Mouse (Mus musculus) testis, adult 2 months (tissue): ENCODE measurements around the gene Gm7271. TPM values are rescaled to one million over a fixed set of nuclear protein-coding genes. Genes with fewer than 3 reads are reported as not detected.

Source experiments
- H3K27ac ChIP-seq: fragments of 200-500 bp; 2 replicates; pipeline ENCODE4 v1.5.1; 2012; ENCODE audit warnings: low read depth, low read length; ENCODE audit not compliant: control insufficient read depth, insufficient read depth
- H3K27me3 ChIP-seq: fragments of 200-500 bp; 2 replicates; pipeline ENCODE4 v1.6.1; 2012; ENCODE audit warnings: mild to moderate bottlenecking, low read length, moderate library complexity; ENCODE audit not compliant: control insufficient read depth, insufficient read depth
- H3K36me3 ChIP-seq: fragments of 200-500 bp; 2 replicates; pipeline ENCODE4 v1.6.1; 2012; ENCODE audit warnings: mild to moderate bottlenecking, low read length; ENCODE audit not compliant: control insufficient read depth, insufficient read depth
- H3K4me1 ChIP-seq: fragments of 200-500 bp; 2 replicates; pipeline ENCODE4 v1.6.1; 2012; ENCODE audit warnings: low read length; ENCODE audit not compliant: control insufficient read depth, insufficient read depth
- H3K4me3 ChIP-seq: fragments of 200-500 bp; 2 replicates; pipeline ENCODE4 v1.5.1; 2012; ENCODE audit warnings: low read depth, mild to moderate bottlenecking, low read length, moderate library complexity, mixed read lengths; ENCODE audit not compliant: control insufficient read depth
- CTCF ChIP-seq: fragments of 200-500 bp; IDR thresholded peaks from 2 replicates; pipeline ENCODE4 v1.5.1; 2012; ENCODE audit warnings: low read depth, mild to moderate bottlenecking, inconsistent platforms, low read length, moderate library complexity; ENCODE audit not compliant: control insufficient read depth, insufficient read depth, insufficient replicate concordance
- POLR2A ChIP-seq: fragments of 200-500 bp; IDR thresholded peaks from 2 replicates; pipeline ENCODE4 v1.6.1; 2012; ENCODE audit warnings: low read depth, mild to moderate bottlenecking, inconsistent platforms, low read length, moderate library complexity; ENCODE audit not compliant: control insufficient read depth
- polyA plus RNA-seq: library from polyadenylated mRNA; depleted of rRNA; stranded (reverse); fragments of >200 nt; gene quantifications from 2 replicates; pipeline ENCODE4 v1.2.3, GENCODE M21; 2012; rRNA removed

The Gm7271 gene
- polyA plus RNA-seq, 1 experiment = not detected

GRCm38 (mm10) chr5:76537578-76537977 is 53.7 kb downstream of the Gm7271 start:
- Histone ChIP-seq H3K36me3 (peaks cover 2% of the 10 kb centered on the region), H3K4me1 (no peaks in the 10 kb centered on the region), H3K4me3 (no peak overlapping the region), H3K27ac (no peak overlapping the region), H3K27me3 (no peaks in the 10 kb centered on the region)
- TF ChIP-seq POLR2A (no peak), CTCF (no peak)

GRCm38 (mm10) chr5:76540181-76540580 is 56.3 kb downstream of the Gm7271 start:
- H3K36me3 ChIP-seq = peaks cover 2% of the 10 kb centered on the region
- H3K27ac ChIP-seq = peak overlapping the region; percentile 83
- no peaks in the 10 kb centered on the region for H3K4me1 ChIP-seq
- no peaks in the 10 kb centered on the region for H3K27me3 ChIP-seq
- TF ChIP-seq CTCF (no peak), POLR2A (no peak)
- no peak overlapping the region for H3K4me3 ChIP-seq

- Histone ChIP-seq H3K4me3 (no peak overlapping the region), H3K27me3 (no peaks in the 10 kb centered on the region), H3K4me1 (no peaks in the 10 kb centered on the region), H3K36me3 (peaks cover 2% of the 10 kb centered on the region), H3K27ac (no peak overlapping the region; the same call in 1 of the 2 replicates)
- TF ChIP-seq POLR2A = no peak
- TF ChIP-seq CTCF = no peak
These were observed 57.0 kb downstream of the Gm7271 start for GRCm38 (mm10) chr5:76540842-76541241.

- no peak for TF ChIP-seq CTCF
- TF ChIP-seq POLR2A = no peak
- no peaks in the 10 kb centered on the region for H3K27me3 ChIP-seq
- no peak overlapping the region for H3K4me3 ChIP-seq
- H3K27ac ChIP-seq = no peak overlapping the region
- H3K36me3 ChIP-seq = no peaks in the 10 kb centered on the region; the same call in 1 of the 2 replicates
- H3K4me1 ChIP-seq = no peaks in the 10 kb centered on the region
These were observed 59.4 kb downstream of the Gm7271 start for GRCm38 (mm10) chr5:76543200-76543599.

- Histone ChIP-seq H3K27ac (no peak overlapping the region), H3K36me3 (0 out of 2 replicates have a peak, but pooled peaks cover 1% of the 10 kb centered on the region), H3K4me1 (no peaks in the 10 kb centered on the region), H3K27me3 (no peaks in the 10 kb centered on the region), H3K4me3 (no peak overlapping the region)
- TF ChIP-seq CTCF (no peak), POLR2A (no peak)
These were observed 66.6 kb downstream of the Gm7271 start for GRCm38 (mm10) chr5:76550426-76550825.

GRCm38 (mm10) chr5:76565321-76565720 is 81.5 kb downstream of the Gm7271 start:
- no peaks in the 10 kb centered on the region for H3K27me3 ChIP-seq
- no peaks in the 10 kb centered on the region for H3K4me1 ChIP-seq
- TF ChIP-seq POLR2A (no peak), CTCF (peak; percentile 96; the same call in 1 of the 2 replicates)
- no peak overlapping the region for H3K27ac ChIP-seq
- H3K4me3 ChIP-seq = no peak overlapping the region
- H3K36me3 ChIP-seq = peaks cover 6% of the 10 kb centered on the region

Other genes with a start within 250 kb of the Gm7271 start
- 7.1 and 8.6 TPM in 2 replicates for gene Clock, start 179.2 kb upstream of the Gm7271 start, polyA plus RNA-seq
- gene Pdcl2, start 152.9 kb upstream of the Gm7271 start, polyA plus RNA-seq = 86.9 and 115 TPM in 2 replicates
- not detected in 2 replicates for gene Nmu, start 120.3 kb upstream of the Gm7271 start, polyA plus RNA-seq
- gene Exoc1, start 45.3 kb downstream of the Gm7271 start, polyA plus RNA-seq = 14.9 and 20.3 TPM in 2 replicates
- gene Cep135, start 104.7 kb downstream of the Gm7271 start, polyA plus RNA-seq = 3.8 and 4.4 TPM in 2 replicates
- gene C530008M17Rik, start 172.5 kb downstream of the Gm7271 start, polyA plus RNA-seq = 187 and 199 TPM in 2 replicates